Mouse (Mus musculus) CD4-positive naive resting alpha-beta T cell, adult 57 days (primary cell): ENCODE data around the gene Utp20. TPM values are rescaled to one million over a fixed set of nuclear protein-coding genes. Genes with fewer than 3 reads are reported as not detected.

ENCODE experiments used
- total RNA-seq: library from RNA; stranded (reverse); gene quantifications from one replicate; pipeline ENCODE4 v1.2.4, GENCODE M21; 2023

Gene Utp20
- total RNA-seq, result 49.5 TPM

GRCm38 (mm10) chr10:88826188-88826946 is at the start of gene Utp20:
TSS of gene Utp20 (minus strand) at chr10:88826804.

GRCm38 (mm10) chr10:88730571-88731495 is 95.8 kb downstream of the Utp20 start, which contains the start of gene Arl1:
TSS of gene Arl1 (plus strand) at chr10:88730858.

Other genes with a start within 250 kb of the Utp20 start
- gene Mybpc1, start 221.7 kb downstream of the Utp20 start, total RNA-seq, result not detected
- gene Spic, start 141.8 kb downstream of the Utp20 start, total RNA-seq, result 3.8 TPM
- 28.2 TPM for gene Arl1, start 95.9 kb downstream of the Utp20 start, total RNA-seq
- not detected for gene Slc5a8, start 59.2 kb upstream of the Utp20 start, total RNA-seq